Mouse (Mus musculus): ENCODE data around the gene B3gnt8. TPM values are rescaled to one million over a fixed set of nuclear protein-coding genes. Genes with fewer than 3 reads are reported as not detected.
"Not testable (repeated sequence)": the region's sequence is repeated elsewhere in the genome, so short reads cannot be mapped to it uniquely, and the experiment has no call there.

The B3gnt8 gene
- polyA plus RNA-seq (2016; fragmentation: Nextera tagmentation; extraction: Ambion mirVana) = 0.70 and 0.79 TPM in 2 replicates

- H3K9me3 ChIP-seq = no peaks in the 10 kb centered on the region
- peak within 1 kb of the TSS; percentile 27 for H3K4me3 ChIP-seq (replicated peaks)
- H3K4me2 ChIP-seq = peak within 1 kb of the TSS; percentile 52
- 22% methylated on average over 29 of the region's 29 CpGs for WGBS
- peak within 1 kb of the TSS; percentile 49; the same call in 1 of the 2 replicates for H3K9ac ChIP-seq
- peaks cover 29% of the 10 kb centered on the region for H3K36me3 ChIP-seq (replicated peaks)
- no peak within 1 kb of the TSS for H3K27ac ChIP-seq
- peaks cover 11% of the 10 kb centered on the region for H3K4me1 ChIP-seq
- peaks cover 26% of the 10 kb centered on the region for H3K27me3 ChIP-seq
- ATAC-seq (ENCODE audit: low FRiP score) = no peak
Measured at GRCm38 (mm10) chr7:25626509-25627430, at the start of gene B3gnt8. TSS of gene B3gnt8 (plus strand) at chr7:25626654.

GRCm38 (mm10) chr7:25576793-25577437 is 49.5 kb upstream of the B3gnt8 start:
- H3K36me3 ChIP-seq (replicated peaks); H3K9ac ChIP-seq; H3K4me1 ChIP-seq; H3K27me3 ChIP-seq; H3K27ac ChIP-seq; H3K9me3 ChIP-seq; H3K4me3 ChIP-seq (replicated peaks); H3K4me2 ChIP-seq; ATAC-seq (ENCODE audit: low FRiP score): not testable (repeated sequence)
- 78% methylated on average over 13 of the region's 14 CpGs for WGBS

GRCm38 (mm10) chr7:25579441-25579840 is 47.0 kb upstream of the B3gnt8 start:
- H3K4me2 ChIP-seq = no peak overlapping the region
- no peak for ATAC-seq (ENCODE audit: low FRiP score)
- H3K9me3 ChIP-seq = no peaks in the 10 kb centered on the region
- no peak overlapping the region for H3K27ac ChIP-seq
- H3K36me3 ChIP-seq (replicated peaks) = no peaks in the 10 kb centered on the region
- no peak overlapping the region for H3K4me3 ChIP-seq (replicated peaks)
- 86% methylated on average over 10 of the region's 10 CpGs for WGBS
- peaks cover 7% of the 10 kb centered on the region; the same call in 1 of the 2 replicates for H3K4me1 ChIP-seq
- H3K9ac ChIP-seq = no peak overlapping the region
- H3K27me3 ChIP-seq = no peaks in the 10 kb centered on the region

- H3K4me3 ChIP-seq (replicated peaks) = no peak overlapping the region
- no peak for ATAC-seq (ENCODE audit: low FRiP score)
- H3K9me3 ChIP-seq = no peaks in the 10 kb centered on the region
- H3K9ac ChIP-seq = no peak overlapping the region
- H3K27me3 ChIP-seq = no peaks in the 10 kb centered on the region
- H3K36me3 ChIP-seq (replicated peaks) = no peaks in the 10 kb centered on the region
- WGBS = 88% methylated on average over 15 of the region's 15 CpGs
- H3K27ac ChIP-seq = no peak overlapping the region
- no peak overlapping the region for H3K4me2 ChIP-seq
- H3K4me1 ChIP-seq = no peaks in the 10 kb centered on the region
Measured at GRCm38 (mm10) chr7:25582301-25582810, 44.1 kb upstream of the B3gnt8 start.

GRCm38 (mm10) chr7:25584651-25585050 is 41.8 kb upstream of the B3gnt8 start:
- Histone ChIP-seq H3K27ac (no peak overlapping the region), H3K4me3 (replicated peaks) (no peak overlapping the region), H3K36me3 (replicated peaks) (no peaks in the 10 kb centered on the region), H3K9me3 (no peaks in the 10 kb centered on the region), H3K4me1 (no peaks in the 10 kb centered on the region), H3K9ac (no peak overlapping the region), H3K27me3 (no peaks in the 10 kb centered on the region), H3K4me2 (no peak overlapping the region)
- 89% methylated on average over 5 of the region's 5 CpGs for WGBS
- no peak for ATAC-seq (ENCODE audit: low FRiP score)

GRCm38 (mm10) chr7:25585351-25586204 is 40.9 kb upstream of the B3gnt8 start:
- H3K27me3 ChIP-seq = no peaks in the 10 kb centered on the region
- no peaks in the 10 kb centered on the region for H3K9me3 ChIP-seq
- no peak overlapping the region for H3K4me3 ChIP-seq (replicated peaks)
- no peak overlapping the region for H3K9ac ChIP-seq
- no peaks in the 10 kb centered on the region for H3K4me1 ChIP-seq
- no peak overlapping the region for H3K27ac ChIP-seq
- no peaks in the 10 kb centered on the region for H3K36me3 ChIP-seq (replicated peaks)
- no peak for ATAC-seq (ENCODE audit: low FRiP score)
- 83% methylated on average over 9 of the region's 9 CpGs for WGBS
- no peak overlapping the region for H3K4me2 ChIP-seq

GRCm38 (mm10) chr7:25591226-25591625 is 35.2 kb upstream of the B3gnt8 start:
- Histone ChIP-seq H3K4me3 (replicated peaks) (no peak overlapping the region), H3K9me3 (no peaks in the 10 kb centered on the region), H3K4me1 (no peaks in the 10 kb centered on the region), H3K4me2 (no peak overlapping the region), H3K36me3 (replicated peaks) (no peaks in the 10 kb centered on the region), H3K9ac (no peak overlapping the region), H3K27me3 (no peaks in the 10 kb centered on the region), H3K27ac (no peak overlapping the region)
- 89% methylated on average over 2 of the region's 2 CpGs for WGBS
- ATAC-seq (ENCODE audit: low FRiP score) = no peak

- H3K27ac ChIP-seq = no peak overlapping the region
- no peaks in the 10 kb centered on the region for H3K9me3 ChIP-seq
- H3K4me3 ChIP-seq (replicated peaks) = no peak overlapping the region
- no peaks in the 10 kb centered on the region for H3K4me1 ChIP-seq
- 0 out of 2 replicates have a peak, but pooled peaks cover 3% of the 10 kb centered on the region for H3K27me3 ChIP-seq
- no peak overlapping the region for H3K4me2 ChIP-seq
- 83% methylated on average over 3 of the region's 3 CpGs for WGBS
- H3K9ac ChIP-seq = no peak overlapping the region
- no peaks in the 10 kb centered on the region for H3K36me3 ChIP-seq (replicated peaks)
- ATAC-seq (ENCODE audit: low FRiP score) = no peak
Measured at GRCm38 (mm10) chr7:25593859-25594258, 32.6 kb upstream of the B3gnt8 start.

GRCm38 (mm10) chr7:25599663-25600062 is 26.8 kb upstream of the B3gnt8 start:
- Histone ChIP-seq H3K4me1 (no peaks in the 10 kb centered on the region), H3K27me3 (0 out of 2 replicates have a peak, but pooled peaks cover 3% of the 10 kb centered on the region), H3K9me3 (no peaks in the 10 kb centered on the region), H3K36me3 (replicated peaks) (no peaks in the 10 kb centered on the region), H3K4me2 (no peak overlapping the region), H3K9ac (no peak overlapping the region), H3K27ac (no peak overlapping the region), H3K4me3 (replicated peaks) (no peak overlapping the region)
- 16% methylated on average over 10 of the region's 10 CpGs for WGBS
- no peak for ATAC-seq (ENCODE audit: low FRiP score)

- Histone ChIP-seq H3K27me3 (0 out of 2 replicates have a peak, but pooled peaks cover 3% of the 10 kb centered on the region), H3K36me3 (replicated peaks) (no peaks in the 10 kb centered on the region), H3K27ac (no peak overlapping the region), H3K4me3 (replicated peaks) (no peak overlapping the region), H3K4me1 (no peaks in the 10 kb centered on the region), H3K9ac (no peak overlapping the region), H3K9me3 (no peaks in the 10 kb centered on the region), H3K4me2 (no peak overlapping the region)
- WGBS = 89% methylated on average over 11 of the region's 11 CpGs
- ATAC-seq (ENCODE audit: low FRiP score) = no peak
Measured at GRCm38 (mm10) chr7:25600666-25601065, 25.8 kb upstream of the B3gnt8 start.

- Histone ChIP-seq H3K4me1 (no peaks in the 10 kb centered on the region), H3K27ac (no peak overlapping the region), H3K4me3 (replicated peaks) (no peak overlapping the region), H3K4me2 (no peak overlapping the region), H3K9ac (no peak overlapping the region), H3K9me3 (no peaks in the 10 kb centered on the region), H3K27me3 (0 out of 2 replicates have a peak, but pooled peaks cover 3% of the 10 kb centered on the region), H3K36me3 (replicated peaks) (no peaks in the 10 kb centered on the region)
- no peak for ATAC-seq (ENCODE audit: low FRiP score)
- 90% methylated on average over 16 of the region's 16 CpGs for WGBS
Measured at GRCm38 (mm10) chr7:25601346-25601745, 25.1 kb upstream of the B3gnt8 start.

- no peak overlapping the region for H3K4me2 ChIP-seq
- 84% methylated on average over 4 of the region's 4 CpGs for WGBS
- no peaks in the 10 kb centered on the region for H3K9me3 ChIP-seq
- H3K9ac ChIP-seq = no peak overlapping the region
- H3K4me1 ChIP-seq = no peaks in the 10 kb centered on the region
- ATAC-seq (ENCODE audit: low FRiP score) = no peak
- no peaks in the 10 kb centered on the region for H3K36me3 ChIP-seq (replicated peaks)
- no peak overlapping the region for H3K4me3 ChIP-seq (replicated peaks)
- H3K27ac ChIP-seq = no peak overlapping the region
- H3K27me3 ChIP-seq = no peaks in the 10 kb centered on the region
Measured at GRCm38 (mm10) chr7:25606625-25607063, 19.8 kb upstream of the B3gnt8 start.
